Mouse (Mus musculus) thymus, adult 2 months (tissue): ENCODE results near the gene Mrm3.

Experiments used
- CTCF ChIP-seq: fragments of 200-500 bp; IDR thresholded peaks from 2 replicates; pipeline ENCODE4 v1.5.1; 2012; ENCODE audit warnings: mild to moderate bottlenecking, control low read depth, low read length, moderate library complexity, borderline replicate concordance; ENCODE audit not compliant: control insufficient read depth, poor library complexity, insufficient read depth; ENCODE audit errors: extremely low read depth
- POLR2A ChIP-seq: fragments of 200-500 bp; IDR thresholded peaks from 2 replicates; pipeline ENCODE4 v1.6.1; 2012; ENCODE audit warnings: mild to moderate bottlenecking, low read length, control low read depth, moderate library complexity; ENCODE audit not compliant: control insufficient read depth, poor library complexity, insufficient read depth; ENCODE audit errors: extremely low read depth

DNA sequence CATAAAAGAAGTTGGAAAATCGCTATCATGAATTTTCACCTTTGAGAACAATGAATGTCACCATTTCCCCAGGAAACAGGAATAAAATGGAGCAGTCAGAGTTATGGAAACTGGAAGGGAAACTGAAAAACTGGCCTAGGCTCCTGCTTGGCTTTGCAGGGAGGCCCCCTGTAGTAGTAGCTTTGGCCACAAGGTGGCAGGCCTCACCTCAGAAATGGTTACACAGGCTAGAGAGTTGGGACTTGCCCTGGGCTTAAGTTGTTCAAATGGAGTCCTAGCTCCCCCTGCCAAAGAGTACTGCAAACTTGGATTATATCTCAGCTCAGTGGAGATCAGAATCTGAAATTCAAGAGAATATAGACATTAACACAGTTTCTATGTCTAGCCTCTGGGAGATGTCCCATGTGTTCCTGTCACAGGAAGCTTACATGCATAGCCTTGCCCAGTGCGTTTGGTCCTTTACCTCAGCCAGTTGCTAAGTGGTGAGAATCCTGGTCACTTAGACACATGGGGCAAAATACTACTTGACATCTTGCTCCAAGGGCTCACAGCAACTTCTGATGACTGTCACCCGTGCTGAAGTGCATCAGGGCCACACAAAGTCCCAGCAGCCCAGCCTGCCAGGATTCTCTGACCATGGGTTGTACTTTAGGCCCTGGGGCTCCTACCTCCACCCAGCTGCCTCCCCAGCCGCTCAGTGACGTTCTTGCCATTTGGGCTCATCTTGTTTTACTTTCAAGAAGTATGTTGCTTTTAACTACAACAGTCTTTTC lies 9.8 kb downstream of the Mrm3 start:
- TF ChIP-seq CTCF, result peak; percentile 67; the same call in 1 of the 2 replicates
- TF ChIP-seq POLR2A, result no peak
